Mouse (Mus musculus) midbrain, postnatal 0 days (tissue): ENCODE measurements around the gene Inf2. TPM values are rescaled to one million over a fixed set of nuclear protein-coding genes. Genes with fewer than 3 reads are reported as not detected.

Experiments used
- ATAC-seq: fragments of 200-750 bp; cut with Nextera tagmentation; 2 replicates; pipeline ENCODE4 v1.8.0; 2017; ENCODE audit warnings: moderate number of reproducible peaks, mild to moderate bottlenecking, moderate TSS enrichment, moderate library complexity; ENCODE audit not compliant: low FRiP score
- DNase-seq: peaks from one replicate; pipeline ENCODE4 v3.0.0-alpha.2; 2015; ENCODE audit warnings: low spot score
- H3K27ac ChIP-seq: fragments of 300-500 bp; sonication (generic); 2 replicates; pipeline ENCODE4 v1.5.1; 2014; ENCODE audit warnings: low read depth, mild to moderate bottlenecking, low read length, mixed read lengths
- H3K27me3 ChIP-seq: fragments of 300-500 bp; sonication (generic); 2 replicates; pipeline ENCODE4 v1.6.1; 2014; ENCODE audit warnings: low read length, control low read depth, mixed read lengths; ENCODE audit not compliant: insufficient read depth
- H3K36me3 ChIP-seq: fragments of 300-500 bp; sonication (generic); 2 replicates; pipeline ENCODE4 v1.6.1; 2014; ENCODE audit warnings: low read length, control low read depth, mixed read lengths; ENCODE audit not compliant: insufficient read depth
- H3K4me1 ChIP-seq: fragments of 300-500 bp; sonication (generic); 2 replicates; pipeline ENCODE4 v1.6.1; 2014; ENCODE audit warnings: mild to moderate bottlenecking, control low read depth, antibody characterized with exemption, low read length, mixed read lengths; ENCODE audit not compliant: insufficient read depth
- H3K4me2 ChIP-seq: fragments of 300-500 bp; sonication (generic); 2 replicates; pipeline ENCODE4 v1.6.1; 2014; ENCODE audit warnings: low read depth, mild to moderate bottlenecking, low read length, mixed read lengths; ENCODE audit not compliant: poor library complexity, severe bottlenecking
- H3K4me3 ChIP-seq: fragments of 300-500 bp; sonication (generic); 2 replicates; pipeline ENCODE4 v1.5.1; 2014; ENCODE audit warnings: low read depth, mild to moderate bottlenecking, low read length, moderate library complexity
- H3K9ac ChIP-seq: fragments of 300-500 bp; sonication (generic); replicated peaks from 2 replicates; pipeline ENCODE4 v1.6.1; 2014; ENCODE audit warnings: mild to moderate bottlenecking, low read length, moderate library complexity, mixed read lengths; ENCODE audit not compliant: poor library complexity, severe bottlenecking
- H3K9me3 ChIP-seq: fragments of 300-500 bp; sonication (generic); 2 replicates; pipeline ENCODE4 v1.6.1; 2016; ENCODE audit warnings: low read length, control low read depth
- CTCF ChIP-seq: IDR thresholded peaks from 2 replicates; pipeline ENCODE4 v1.5.1; 2016; ENCODE audit warnings: antibody characterized with exemption, mild to moderate bottlenecking
- whole genome bisulfite sequencing: fragments of 180-500 bp; shearing (Covaris S2); extraction: QIAGEN DNeasy Blood & Tissue Kit; methylation state at CpG from one replicate; pipeline ENCODE4 v1.1.7; 2014; 5-methylcytosine and 5-hydroxymethylcytosine counted together
- polyA plus RNA-seq: library from polyadenylated mRNA; unstranded; fragments of >200 nt; fragmentation: Nextera tagmentation; extraction: Ambion mirVana; gene quantifications from 2 replicates; pipeline ENCODE4 v1.2.1, GENCODE M21; 2015
- total RNA-seq: library from RNA; depleted of rRNA; stranded (reverse); fragments of >200 nt; gene quantifications from 2 replicates; pipeline ENCODE4 v1.2.3, GENCODE M21; 2014

Inf2 gene
- total and polyA plus RNA-seq, 2 experiments from 2014 or later = 1.3 to 3.6 TPM

DNA sequence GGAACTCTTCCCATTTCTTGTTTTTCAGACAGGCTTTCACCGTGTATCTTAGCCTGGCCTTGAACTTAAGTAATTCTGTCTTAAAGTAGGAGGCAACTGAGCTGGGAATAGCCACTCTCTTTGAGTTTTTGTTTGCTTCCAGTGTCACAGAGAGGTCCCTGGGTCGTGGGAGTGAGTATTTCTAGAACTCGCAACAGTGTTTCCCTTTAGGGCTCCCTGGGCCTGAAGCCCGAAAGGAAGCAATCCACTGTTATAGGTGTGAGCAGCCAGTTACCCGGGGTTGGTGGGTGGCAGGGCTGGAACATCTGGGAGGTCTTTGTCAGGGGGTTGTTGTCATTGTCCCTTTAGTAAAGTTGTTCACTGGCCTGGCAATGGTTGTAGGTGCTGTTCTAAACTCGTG, 57.6 kb downstream of the Inf2 start:
- WGBS = 57% methylated on average over 6 of the region's 6 CpGs
- H3K9me3 ChIP-seq = no peaks in the 10 kb centered on the region

DNA sequence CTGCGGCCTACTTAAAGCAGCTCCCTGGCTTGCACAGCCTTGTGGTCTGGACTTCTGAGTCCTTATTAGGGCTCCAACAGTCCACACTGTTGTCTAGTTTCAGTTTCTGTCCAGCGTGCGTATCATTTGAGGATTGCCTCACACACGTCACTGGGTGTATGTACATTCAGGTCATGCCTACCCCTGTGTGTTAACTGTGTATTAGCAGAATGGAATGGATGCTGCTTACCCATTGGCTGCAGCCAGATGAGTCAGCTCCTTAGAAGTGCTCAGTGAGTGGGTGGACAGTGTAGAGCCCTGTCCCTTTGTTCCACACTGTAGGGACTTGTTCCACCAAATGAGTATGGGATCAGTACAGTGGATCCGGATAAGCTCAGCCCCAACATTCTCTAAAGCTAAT, 59.5 kb downstream of the Inf2 start:
- ATAC-seq (no peak), DNase-seq (no peak)
- Histone ChIP-seq H3K9me3 (no peaks in the 10 kb centered on the region), H3K4me1 (peaks cover 11% of the 10 kb centered on the region; the same call in 1 of the 2 replicates), H3K4me2 (no peak overlapping the region), H3K27ac (no peak overlapping the region), H3K36me3 (peaks cover 9% of the 10 kb centered on the region; the same call in 1 of the 2 replicates), H3K4me3 (no peak overlapping the region), H3K9ac (no peak overlapping the region), H3K27me3 (no peaks in the 10 kb centered on the region)
- WGBS = 94% methylated on average over 5 of the region's 5 CpGs
- no peak for TF ChIP-seq CTCF

More for the DNA sequence above, 57.6 kb downstream of the Inf2 start:
- H3K36me3 ChIP-seq = peaks cover 9% of the 10 kb centered on the region; the same call in 1 of the 2 replicates
- H3K27ac ChIP-seq = no peak overlapping the region
- peak overlapping the region; percentile 78 for H3K4me2 ChIP-seq
- ATAC-seq = no peak
- no peak overlapping the region for H3K4me3 ChIP-seq
- no peak for DNase-seq
- H3K27me3 ChIP-seq = no peaks in the 10 kb centered on the region
- peaks cover 11% of the 10 kb centered on the region; the same call in 1 of the 2 replicates for H3K4me1 ChIP-seq
- H3K9ac ChIP-seq = no peak overlapping the region
- no peak for TF ChIP-seq CTCF

DNA sequence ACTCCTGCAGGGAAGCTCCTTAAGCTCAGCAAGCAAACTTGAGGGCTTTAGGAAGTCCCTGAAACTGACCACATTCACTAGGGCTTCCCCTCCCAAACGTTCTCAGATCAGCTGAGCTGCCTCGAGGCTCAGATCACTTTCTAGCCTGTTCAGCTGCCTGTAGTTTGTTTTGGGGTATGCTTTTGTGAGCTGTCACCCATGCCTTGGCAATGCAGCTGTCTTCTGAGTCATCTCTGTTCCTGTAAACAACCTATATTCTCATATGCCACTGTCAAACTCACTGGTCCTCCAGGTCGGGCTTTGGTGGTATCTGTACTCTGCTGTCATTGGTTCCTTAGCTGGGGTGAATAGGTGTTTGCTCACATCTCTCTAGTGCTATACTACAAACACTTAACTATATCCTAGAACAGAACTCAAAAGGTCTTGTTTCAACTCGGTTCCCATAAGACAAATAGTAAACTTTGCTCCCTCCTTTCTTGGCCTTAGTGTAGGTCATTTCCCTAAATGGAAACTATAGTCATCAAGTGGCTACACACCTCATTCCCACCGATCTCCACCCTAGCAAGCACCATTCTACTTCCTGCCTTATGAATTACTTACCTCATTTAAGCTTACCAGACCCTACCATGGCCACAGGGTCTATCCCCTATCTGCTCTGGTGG, 63.3 kb downstream of the Inf2 start:
- H3K36me3 ChIP-seq = peaks cover 35% of the 10 kb centered on the region
- no peaks in the 10 kb centered on the region for H3K27me3 ChIP-seq
- H3K9ac ChIP-seq = no peak overlapping the region
- no peak overlapping the region for H3K4me2 ChIP-seq
- no peaks in the 10 kb centered on the region for H3K9me3 ChIP-seq
- H3K4me1 ChIP-seq = no peaks in the 10 kb centered on the region
- no peak overlapping the region for H3K27ac ChIP-seq
- 83% methylated on average over 5 of the region's 5 CpGs for WGBS
- no peak overlapping the region for H3K4me3 ChIP-seq
- ATAC-seq (no peak), DNase-seq (no peak)
- TF ChIP-seq CTCF = no peak

DNA sequence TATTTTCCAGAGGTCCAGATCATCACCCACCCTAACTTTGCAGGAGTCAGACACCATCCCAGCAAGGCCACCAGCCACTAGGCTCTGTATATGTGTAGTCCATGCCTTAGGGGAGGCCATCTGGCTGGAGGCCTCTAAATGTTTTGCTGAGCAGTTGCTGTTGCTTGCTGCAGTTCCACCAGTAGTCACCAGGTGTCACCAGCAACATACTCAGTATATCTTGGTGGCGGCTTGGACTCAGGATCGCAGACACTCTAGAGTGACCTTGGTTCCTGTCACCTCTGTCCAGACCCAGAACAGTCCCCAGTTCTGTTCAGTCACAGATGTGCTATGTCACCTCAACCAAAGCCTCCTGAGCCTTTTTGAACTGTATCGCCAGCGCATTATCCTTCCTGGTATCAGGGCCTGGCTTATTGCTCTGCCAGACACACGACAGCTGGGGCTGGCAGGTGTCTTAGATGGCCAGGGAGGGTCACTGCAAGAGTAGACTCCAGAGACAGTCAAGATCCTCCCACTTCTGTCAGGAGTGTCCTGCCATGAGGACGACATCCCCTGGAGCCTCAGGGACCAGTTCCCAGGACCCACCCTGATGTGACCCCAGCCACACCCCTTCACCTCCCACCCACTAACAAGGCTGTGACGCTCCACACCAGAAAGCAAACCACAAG, 64.7 kb downstream of the Inf2 start:
- no peaks in the 10 kb centered on the region for H3K4me1 ChIP-seq
- H3K4me2 ChIP-seq = no peak overlapping the region
- H3K36me3 ChIP-seq = peaks cover 49% of the 10 kb centered on the region
- TF ChIP-seq CTCF = peak; percentile 93
- no peak overlapping the region for H3K27ac ChIP-seq
- DNase-seq = peak; percentile 91
- 46% methylated on average over 7 of the region's 7 CpGs for WGBS
- no peak overlapping the region for H3K4me3 ChIP-seq
- ATAC-seq = peak; percentile 36
- no peaks in the 10 kb centered on the region for H3K9me3 ChIP-seq
- no peaks in the 10 kb centered on the region for H3K27me3 ChIP-seq
- no peak overlapping the region for H3K9ac ChIP-seq

DNA sequence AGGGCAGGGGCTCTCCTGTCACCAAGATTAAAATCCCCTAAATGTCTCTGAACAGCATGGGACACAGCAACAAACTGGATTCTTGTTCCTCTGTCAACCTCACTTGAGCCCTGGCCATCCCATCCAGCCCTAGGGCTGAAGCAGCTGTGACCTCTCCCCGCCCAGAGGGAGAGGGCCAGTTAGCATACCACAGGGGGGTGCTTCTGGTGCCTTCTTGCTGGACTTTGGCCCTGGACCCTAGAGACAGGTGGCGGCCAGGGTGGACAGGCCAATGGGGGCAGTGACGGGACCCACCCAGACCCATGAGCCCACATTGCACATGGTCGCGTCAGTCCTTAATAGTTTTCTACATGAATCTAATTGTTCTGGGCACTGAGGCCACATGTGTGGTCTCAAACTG, 65.5 kb downstream of the Inf2 start:
- no peak for TF ChIP-seq CTCF
- 81% methylated on average over 5 of the region's 5 CpGs for WGBS
- Histone ChIP-seq H3K27ac (no peak overlapping the region), H3K4me2 (no peak overlapping the region), H3K9me3 (no peaks in the 10 kb centered on the region), H3K27me3 (no peaks in the 10 kb centered on the region), H3K4me1 (no peaks in the 10 kb centered on the region), H3K36me3 (peaks cover 54% of the 10 kb centered on the region), H3K4me3 (no peak overlapping the region), H3K9ac (no peak overlapping the region)
- ATAC-seq = no peak
- no peak for DNase-seq

DNA sequence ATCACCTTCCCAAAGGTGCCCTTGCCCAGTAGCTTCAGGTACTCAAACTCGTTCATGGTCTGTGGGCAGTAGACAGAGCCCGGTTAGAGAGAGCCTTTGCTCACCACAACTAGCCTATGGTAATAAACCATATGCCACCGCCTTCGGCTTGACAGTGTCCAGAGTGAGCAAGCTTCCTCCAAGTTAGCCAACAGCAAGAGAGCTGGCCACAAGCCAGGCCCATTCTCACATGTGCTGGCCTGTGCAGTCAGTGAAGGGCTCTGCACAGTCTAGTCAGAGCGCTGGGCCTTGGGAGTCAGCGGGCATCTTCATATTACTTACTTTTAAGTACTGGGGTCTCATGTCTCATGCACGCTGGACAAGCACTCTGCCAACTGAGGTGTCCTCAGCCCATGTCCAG, 70.0 kb downstream of the Inf2 start:
- ATAC-seq = no peak
- Histone ChIP-seq H3K9me3 (no peaks in the 10 kb centered on the region), H3K4me2 (no peak overlapping the region), H3K4me1 (no peaks in the 10 kb centered on the region), H3K4me3 (no peak overlapping the region), H3K9ac (no peak overlapping the region), H3K27me3 (no peaks in the 10 kb centered on the region), H3K36me3 (peaks cover 68% of the 10 kb centered on the region), H3K27ac (no peak overlapping the region)
- TF ChIP-seq CTCF = no peak
- WGBS = 93% methylated on average over 7 of the region's 7 CpGs
- peak; percentile 54 for DNase-seq
